Mouse (Mus musculus): ENCODE measurements around the gene Cachd1.

- TF ChIP-seq EP300 (IDR thresholded peaks at IDR 0.05; ENCODE audit: low read depth) (no peak), CTCF (IDR thresholded peaks at IDR 0.05; ENCODE audit: low read depth) (no peak)
Observed at GRCm38 (mm10) chr4:100926608-100927007, 150.1 kb downstream of the Cachd1 start.

Data from liver, postnatal 0 days (tissue).